Mouse (Mus musculus): ENCODE measurements around the gene Fam221a.
"Not testable (repeated sequence)": the region's sequence is repeated elsewhere in the genome, so short reads cannot be mapped to it uniquely, and the experiment has no call there.

Fam221a gene

GRCm38 (mm10) chr6:49394276-49394675 lies 26.7 kb downstream of the Fam221a start:
- no peak for DNase-seq (ENCODE audit: low spot score)

DNA sequence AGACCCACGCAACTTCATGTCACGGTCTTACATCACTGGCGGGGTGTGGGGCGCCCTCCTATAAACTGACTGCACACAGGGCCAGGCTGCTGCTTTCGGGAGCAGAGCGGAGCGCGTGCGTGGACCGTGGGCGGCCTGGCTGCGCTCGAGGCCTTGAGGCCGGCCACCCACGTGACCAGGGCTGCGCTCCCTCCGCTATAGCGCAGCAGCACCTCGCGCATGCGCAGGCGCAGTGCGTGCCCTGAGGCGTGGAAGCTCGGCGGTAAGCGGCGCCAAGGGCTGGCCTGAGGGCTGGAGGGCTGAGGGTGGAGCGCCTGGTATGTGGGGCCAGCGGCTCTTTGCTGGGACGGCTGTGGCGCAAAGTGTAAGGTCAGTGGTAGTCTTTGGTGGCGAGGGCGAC lies 27.8 kb downstream of the Fam221a start, which contains the start of gene Stk31:
Gene Stk31, plus strand, starts transcription at position 289 of the 400 bp plus-strand sequence.
- no peak for DNase-seq (ENCODE audit: low spot score)

GRCm38 (mm10) chr6:49397466-49397865 lies 29.9 kb downstream of the Fam221a start:
- DNase-seq (ENCODE audit: low spot score): no peak

DNA sequence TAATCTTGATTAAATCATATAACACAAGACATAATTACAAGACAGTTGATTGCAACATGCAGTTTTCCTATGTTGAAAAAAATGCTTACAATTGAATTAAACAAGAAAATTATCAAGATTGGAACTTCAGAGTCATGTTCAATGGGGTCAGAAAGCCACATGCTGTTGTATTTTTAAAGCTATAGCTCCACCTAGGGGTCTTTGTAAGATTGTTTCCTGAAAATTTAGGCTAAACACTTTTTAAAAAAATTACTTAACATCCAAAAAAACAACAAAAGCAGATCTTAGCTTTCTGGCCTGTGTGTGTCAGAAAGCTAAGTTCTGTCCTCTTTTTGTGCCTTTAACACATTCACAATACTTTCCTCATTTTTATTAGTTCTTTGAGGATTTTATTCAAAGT lies 30.8 kb downstream of the Fam221a start:
- no peak for DNase-seq (ENCODE audit: low spot score)

DNA sequence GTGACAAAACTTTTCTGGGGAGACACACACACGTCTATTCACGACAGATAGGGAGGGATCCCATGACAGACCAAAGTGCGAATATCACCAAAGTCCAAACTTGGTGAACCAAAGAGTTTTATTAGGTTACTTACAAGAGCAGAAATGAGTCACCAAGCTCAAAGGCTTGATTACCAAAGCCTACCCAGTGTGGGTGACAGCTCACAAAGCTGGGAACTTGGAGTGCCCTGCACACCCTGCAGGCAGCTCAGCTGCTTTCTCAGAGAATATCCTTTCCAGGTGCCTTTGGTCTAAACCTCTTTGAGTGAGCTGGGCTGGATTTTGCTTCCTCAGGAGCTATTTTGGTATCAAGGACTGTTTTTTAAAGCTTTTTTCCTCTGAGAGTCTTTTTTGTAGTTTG lies 43.3 kb downstream of the Fam221a start:
- no peak for DNase-seq (ENCODE audit: low spot score)

GRCm38 (mm10) chr6:49412967-49413366 lies 45.4 kb downstream of the Fam221a start:
- not testable (repeated sequence) for DNase-seq (ENCODE audit: low spot score)

GRCm38 (mm10) chr6:49415971-49416370 lies 48.4 kb downstream of the Fam221a start:
- no peak for DNase-seq (ENCODE audit: low spot score)

- no peak for DNase-seq (ENCODE audit: low spot score)
Measured at GRCm38 (mm10) chr6:49437306-49437705, 69.8 kb downstream of the Fam221a start.

All from ovary, postnatal 10 days (tissue).